9 mouse cellular contexts compared by ENCODE assay signal in genomic region chr6:38359736-38360499, GRCm38 (mm10). TPM values are rescaled to one million over a fixed set of nuclear protein-coding genes. Genes with fewer than 3 reads are reported as not detected.
A peak's percentile ranks its signal among the peaks of the same experiment; 100 is the strongest.
DNase-seq lines count a peak whose midpoint lies in the region; ATAC-seq lines count a peak whose summit lies in the region.
"Had no signal": no experiment of that assay in that cellular context is flagged by ENCODE, and none has a peak within 500 bp of the region (broad histone marks: within the 10 kb centered on the region; RNA-seq: fewer than 3 reads in every experiment).

No protein-coding gene starts in this region.

- H3K36me3 ChIP-seq in midbrain, embryonic 15.5 days (replicated peaks): no peaks in the 10 kb centered on the region
- no peaks in the 10 kb centered on the region for H3K36me3 ChIP-seq in hindbrain, embryonic 11.5 days (ENCODE audit: control insufficient read depth, insufficient read depth, low read length)
- H3K36me3 ChIP-seq: neural tube, embryonic 12.5 days had no signal

- H3K4me3 ChIP-seq in midbrain, embryonic 15.5 days: no peak overlapping the region
- no peak overlapping the region for H3K4me3 ChIP-seq in hindbrain, embryonic 11.5 days (ENCODE audit: low read depth, low read length)
- H3K4me3 ChIP-seq: neural tube, embryonic 12.5 days had no signal

- H3K4me2 ChIP-seq in midbrain, embryonic 15.5 days: no peak overlapping the region
- H3K4me2 ChIP-seq in hindbrain, embryonic 11.5 days (replicated peaks; ENCODE audit: low read depth, low read length): no peak overlapping the region
- H3K4me2 ChIP-seq: neural tube, embryonic 12.5 days had no signal

- 91% methylated on average over 12 of the region's 12 CpGs for WGBS in midbrain, embryonic 15.5 days
- 88% methylated on average over 12 of the region's 12 CpGs for WGBS in hindbrain, embryonic 11.5 days

- no peak overlapping the region for H3K9ac ChIP-seq in midbrain, embryonic 15.5 days
- H3K9ac ChIP-seq in hindbrain, embryonic 11.5 days (ENCODE audit: low read depth, low read length): no peak overlapping the region
- H3K9ac ChIP-seq: neural tube, embryonic 12.5 days had no signal

- peak; percentile 89 for ATAC-seq in CD4-positive, CD25-positive, alpha-beta regulatory T cell, adult 4 months
- peak; percentile 79 for ATAC-seq in granulocyte monocyte progenitor cell, adult 5-6 weeks (replicated peaks; ENCODE audit: poor library complexity, severe bottlenecking)
- ATAC-seq in midbrain, embryonic 15.5 days (replicated peaks): no peak
- no peak for ATAC-seq in hindbrain, embryonic 11.5 days (ENCODE audit: low FRiP score)

- H3K27ac ChIP-seq in midbrain, embryonic 15.5 days: no peak overlapping the region
- no peak overlapping the region for H3K27ac ChIP-seq in hindbrain, embryonic 11.5 days (ENCODE audit: low read depth, low read length)
- H3K27ac ChIP-seq: neural tube, embryonic 12.5 days had no signal

- H3K9me3 ChIP-seq in midbrain, embryonic 15.5 days: no peaks in the 10 kb centered on the region
- no peaks in the 10 kb centered on the region for H3K9me3 ChIP-seq in hindbrain, embryonic 11.5 days (ENCODE audit: control insufficient read depth, low read length)
- H3K9me3 ChIP-seq: neural tube, embryonic 12.5 days had no signal

- H3K27me3 ChIP-seq in midbrain, embryonic 15.5 days (replicated peaks): peaks cover 7% of the 10 kb centered on the region
- peaks cover 17% of the 10 kb centered on the region for H3K27me3 ChIP-seq in hindbrain, embryonic 11.5 days (ENCODE audit: control insufficient read depth, insufficient read depth, low read length)

- DNase-seq in B cell, adult 2 months: peak; percentile 68 to 75
- DNase-seq in monocyte, adult 2 months (ENCODE audit: low read depth in 1 of 2, low spot score in 2 of 2): peak; percentile 40 to 45
- DNase-seq in hindbrain, embryonic 11.5 days (ENCODE audit: low spot score): no peak
- no peak for DNase-seq in heart, postnatal 36 days
- DNase-seq: cerebellum, postnatal 25 days had no signal

- peaks cover 5% of the 10 kb centered on the region for H3K4me1 ChIP-seq in midbrain, embryonic 15.5 days
- H3K4me1 ChIP-seq in hindbrain, embryonic 11.5 days (replicated peaks; ENCODE audit: control insufficient read depth, insufficient read depth, low read length): no peaks in the 10 kb centered on the region
- H3K4me1 ChIP-seq: neural tube, embryonic 12.5 days had no signal

- intact Hi-C loops in heart, postnatal 36 days (cut with DNase I): no loop called here

RNA-seq across cellular contexts. Expression of gene Zc3hav1, which starts 5.5 kb away (rescaled TPM):
- polyA plus RNA-seq in CD4-positive, CD25-positive, alpha-beta regulatory T cell, adult 4 months (2017; shearing (Covaris generic)): 100 to 1,000 TPM; 189 to 215 TPM
- 46.8 and 48.4 TPM in 2 replicates for total RNA-seq in granulocyte monocyte progenitor cell, adult 5-6 weeks (2014; fragmentation: Nextera tagmentation)
- total RNA-seq in granulocyte monocyte progenitor cell, adult 5-6 weeks (2017): 47.6 and 53.1 TPM in 2 replicates
- 1.6 and 1.7 TPM in 2 replicates for polyA plus RNA-seq in midbrain, embryonic 15.5 days (2015; fragmentation: Nextera tagmentation; extraction: Ambion mirVana)
- polyA plus RNA-seq in hindbrain, embryonic 11.5 days (2014; fragmentation: Nextera tagmentation; extraction: Ambion mirVana): 1.7 and 1.9 TPM in 2 replicates
- 10 to 100 TPM; 15.3 to 16.2 TPM for total RNA-seq in heart, postnatal 36 days (2021)

RNA-seq across cellular contexts. Expression of gene Ttc26, which starts 21.4 kb away (rescaled TPM):
- polyA plus RNA-seq in CD4-positive, CD25-positive, alpha-beta regulatory T cell, adult 4 months (2017; shearing (Covaris generic)): not detected
- 0.79 TPM in 1 of 2 replicates, not detected in the other for total RNA-seq in granulocyte monocyte progenitor cell, adult 5-6 weeks (2014; fragmentation: Nextera tagmentation)
- 0.90 and 1.7 TPM in 2 replicates for total RNA-seq in granulocyte monocyte progenitor cell, adult 5-6 weeks (2017)
- 7.5 and 7.6 TPM in 2 replicates for polyA plus RNA-seq in midbrain, embryonic 15.5 days (2015; fragmentation: Nextera tagmentation; extraction: Ambion mirVana)
- 14.3 and 14.8 TPM in 2 replicates for polyA plus RNA-seq in hindbrain, embryonic 11.5 days (2014; fragmentation: Nextera tagmentation; extraction: Ambion mirVana)
- total RNA-seq in heart, postnatal 36 days (2021): 1 to 10 TPM; 1.9 to 2.0 TPM

Comparison
In these comparisons a context has a peak if more than half of its experiments do, and no peak if none do; other contexts are left out.
1. DNase-seq: peak in B cell, adult 2 months (2 of 2) and monocyte, adult 2 months (2 of 2); none in hindbrain, embryonic 11.5 days (single experiment) and heart, postnatal 36 days (0 of 2).
2. ATAC-seq: peak in CD4-positive, CD25-positive, alpha-beta regulatory T cell, adult 4 months (single experiment) and granulocyte monocyte progenitor cell, adult 5-6 weeks (single experiment); none in midbrain, embryonic 15.5 days (single experiment) and hindbrain, embryonic 11.5 days (single experiment).
3. RNA of gene Zc3hav1, which starts 5.5 kb away (polyA plus RNA-seq): 189 to 215 TPM in CD4-positive, CD25-positive, alpha-beta regulatory T cell, adult 4 months; 1.7 to 1.9 TPM in hindbrain, embryonic 11.5 days and 1.6 to 1.7 TPM in midbrain, embryonic 15.5 days; every median in the first group is over 10 times any median in the second.